11 mouse cellular contexts compared by ENCODE assay signal in genomic region chr19:46309651-46310305, GRCm38 (mm10). TPM values are rescaled to one million over a fixed set of nuclear protein-coding genes. Genes with fewer than 3 reads are reported as not detected.
DNase-seq lines count a peak whose midpoint lies in the region; ATAC-seq and TF ChIP-seq lines count a peak whose summit lies in the region.
"Had no signal": no experiment of that assay in that cellular context is flagged by ENCODE, and none has a peak within 500 bp of the region (broad histone marks: within the 10 kb centered on the region; RNA-seq: fewer than 3 reads in every experiment).

No protein-coding gene starts in this region.

- no peaks in the 10 kb centered on the region for H3K36me3 ChIP-seq in midbrain, embryonic 11.5 days (ENCODE audit: control insufficient read depth, insufficient read depth, low read length)
- H3K36me3 ChIP-seq in midbrain, embryonic 10.5 days = peaks cover 24% of the 10 kb centered on the region
- peaks cover 30% of the 10 kb centered on the region for H3K36me3 ChIP-seq in E14TG2a.4 (ENCODE audit: insufficient read depth, low read length)

- peaks cover 14% of the 10 kb centered on the region for H3K4me1 ChIP-seq in midbrain, embryonic 11.5 days (ENCODE audit: control insufficient read depth, insufficient read depth, low read length)
- peaks cover 34% of the 10 kb centered on the region for H3K4me1 ChIP-seq in midbrain, embryonic 10.5 days
- peaks cover 56% of the 10 kb centered on the region for H3K4me1 ChIP-seq in E14TG2a.4 (replicated peaks; ENCODE audit: low read depth, low read length)

- no peak for ATAC-seq in midbrain, embryonic 11.5 days (ENCODE audit: low FRiP score)

- TF ChIP-seq CTCF in E14TG2a.4 (conservative IDR thresholded peaks at IDR 0.05; ENCODE audit: low read length) = no peak

- no peak overlapping the region for H3K4me3 ChIP-seq in midbrain, embryonic 11.5 days (ENCODE audit: low read depth, low read length)
- H3K4me3 ChIP-seq in midbrain, embryonic 10.5 days = no peak overlapping the region
- H3K4me3 ChIP-seq in E14TG2a.4 (replicated peaks; ENCODE audit: low read length) = peak overlapping the region; percentile 80

- peaks cover 35% of the 10 kb centered on the region for H3K27me3 ChIP-seq in midbrain, embryonic 11.5 days (ENCODE audit: control insufficient read depth, insufficient read depth, low read length)
- peaks cover 90% of the 10 kb centered on the region for H3K27me3 ChIP-seq in midbrain, embryonic 10.5 days (ENCODE audit: low read depth, poor library complexity, severe bottlenecking)
- peaks cover 91% of the 10 kb centered on the region for H3K27me3 ChIP-seq in E14TG2a.4 (ENCODE audit: insufficient read depth, low read length)

- no peak overlapping the region for H3K9ac ChIP-seq in midbrain, embryonic 11.5 days (ENCODE audit: low read length)

- peak; percentile 4 for DNase-seq in gastrocnemius, postnatal 25 days
- no peak for DNase-seq in gastrocnemius, adult 18-20 months (ENCODE audit: low spot score)
- DNase-seq in midbrain, embryonic 11.5 days (ENCODE audit: low spot score, missing footprints) = peak; percentile 49
- no peak for DNase-seq in midbrain, embryonic 10.5 days (ENCODE audit: low spot score)
- DNase-seq in cerebellum, adult 9-11 months = peak; percentile 66
- DNase-seq in embryo, embryonic 10.5 days (ENCODE audit: low spot score) = no peak
- DNase-seq in heart, adult 8-10 months (ENCODE audit: low spot score) = no peak

- H3K9me3 ChIP-seq in midbrain, embryonic 11.5 days (ENCODE audit: control insufficient read depth, low read length) = no peaks in the 10 kb centered on the region
- H3K9me3 ChIP-seq in midbrain, embryonic 10.5 days (replicated peaks) = no peaks in the 10 kb centered on the region
- H3K9me3 ChIP-seq in E14TG2a.4 (ENCODE audit: low read length) = no peaks in the 10 kb centered on the region
- H3K9me3 ChIP-seq: forebrain, embryonic 13.5 days; heart, embryonic 10.5 days had no signal

- no peak overlapping the region for H3K4me2 ChIP-seq in midbrain, embryonic 11.5 days

- WGBS in midbrain, embryonic 11.5 days = 79% methylated on average over 21 of the region's 21 CpGs
- WGBS in midbrain, embryonic 10.5 days = 81% methylated on average over 21 of the region's 21 CpGs

- no peak overlapping the region for H3K27ac ChIP-seq in midbrain, embryonic 11.5 days (ENCODE audit: low read depth, low read length)
- no peak overlapping the region for H3K27ac ChIP-seq in midbrain, embryonic 10.5 days (replicated peaks)
- H3K27ac ChIP-seq: forebrain, embryonic 13.5 days had no signal

RNA-seq across cellular contexts. Expression of gene Nfkb2, which starts 5.7 kb away (rescaled TPM):
- 1 to 10 TPM; 7.2 to 8.5 TPM for total RNA-seq in gastrocnemius, postnatal 25 days (2021)
- total RNA-seq in gastrocnemius, adult 18-20 months (2021) = 10 to 100 TPM in 1 of 2 experiments, 1 to 10 TPM in 1; 7.7 to 10.9 TPM
- polyA plus RNA-seq in midbrain, embryonic 11.5 days (2014; fragmentation: Nextera tagmentation; extraction: Ambion mirVana) = 3.2 and 3.9 TPM in 2 replicates
- 5.2 and 5.6 TPM in 2 replicates for polyA plus RNA-seq in midbrain, embryonic 10.5 days (2016; fragmentation: Nextera tagmentation; extraction: Ambion mirVana)
- 10 to 100 TPM; 17.9 to 22.3 (median 20.1) TPM for total RNA-seq in heart, adult 8-10 months (2022)

RNA-seq across cellular contexts. Expression of gene Psd, which starts 17.2 kb away (rescaled TPM):
- under 1 TPM; 0.28 to 0.54 TPM for total RNA-seq in gastrocnemius, postnatal 25 days (2021)
- under 1 TPM; 0.09 to 0.11 TPM for total RNA-seq in gastrocnemius, adult 18-20 months (2021)
- polyA plus RNA-seq in midbrain, embryonic 11.5 days (2014; fragmentation: Nextera tagmentation; extraction: Ambion mirVana) = 10.7 and 11.0 TPM in 2 replicates
- polyA plus RNA-seq in midbrain, embryonic 10.5 days (2016; fragmentation: Nextera tagmentation; extraction: Ambion mirVana) = 4.7 and 8.9 TPM in 2 replicates
- under 1 TPM; 0.35 to 0.86 (median 0.53) TPM for total RNA-seq in heart, adult 8-10 months (2022)

RNA-seq across cellular contexts. Expression of gene Fbxl15, which starts 18.2 kb away (rescaled TPM):
- 1 to 10 TPM; 2.9 TPM for total RNA-seq in gastrocnemius, postnatal 25 days (2021)
- 1 to 10 TPM; 3.5 to 3.9 TPM for total RNA-seq in gastrocnemius, adult 18-20 months (2021)
- polyA plus RNA-seq in midbrain, embryonic 11.5 days (2014; fragmentation: Nextera tagmentation; extraction: Ambion mirVana) = 20.0 and 25.5 TPM in 2 replicates
- polyA plus RNA-seq in midbrain, embryonic 10.5 days (2016; fragmentation: Nextera tagmentation; extraction: Ambion mirVana) = 24.6 and 25.0 TPM in 2 replicates
- 1 to 10 TPM; 4.0 to 6.4 (median 5.6) TPM for total RNA-seq in heart, adult 8-10 months (2022)

RNA-seq across cellular contexts. Expression of gene Cuedc2, which starts 28.7 kb away (rescaled TPM):
- total RNA-seq in gastrocnemius, postnatal 25 days (2021) = 10 to 100 TPM; 56.1 to 56.5 TPM
- total RNA-seq in gastrocnemius, adult 18-20 months (2021) = 10 to 100 TPM; 59.8 to 65.7 TPM
- 215 and 221 TPM in 2 replicates for polyA plus RNA-seq in midbrain, embryonic 11.5 days (2014; fragmentation: Nextera tagmentation; extraction: Ambion mirVana)
- 239 and 249 TPM in 2 replicates for polyA plus RNA-seq in midbrain, embryonic 10.5 days (2016; fragmentation: Nextera tagmentation; extraction: Ambion mirVana)
- 10 to 100 TPM; 76.5 to 91.0 (median 83.5) TPM for total RNA-seq in heart, adult 8-10 months (2022)

RNA-seq across cellular contexts. Expression of gene Mfsd13a, which starts 31.1 kb away (rescaled TPM):
- total RNA-seq in gastrocnemius, postnatal 25 days (2021) = 1 to 10 TPM; 1.0 to 1.2 TPM
- total RNA-seq in gastrocnemius, adult 18-20 months (2021) = 1 to 10 TPM; 1.6 to 1.9 TPM
- polyA plus RNA-seq in midbrain, embryonic 11.5 days (2014; fragmentation: Nextera tagmentation; extraction: Ambion mirVana) = 4.3 and 5.5 TPM in 2 replicates
- polyA plus RNA-seq in midbrain, embryonic 10.5 days (2016; fragmentation: Nextera tagmentation; extraction: Ambion mirVana) = 9.1 and 10.1 TPM in 2 replicates
- 1 to 10 TPM; 3.7 to 4.5 (median 3.8) TPM for total RNA-seq in heart, adult 8-10 months (2022)
- total RNA-seq: neutrophil, adult 5-6 weeks had no signal

Comparison
In these comparisons a context has a peak if more than half of its experiments do, and no peak if none do; other contexts are left out.
1. DNase-seq: peak in gastrocnemius, postnatal 25 days (single experiment), midbrain, embryonic 11.5 days (single experiment) and cerebellum, adult 9-11 months (single experiment); none in gastrocnemius, adult 18-20 months (single experiment), midbrain, embryonic 10.5 days (single experiment), embryo, embryonic 10.5 days (single experiment) and heart, adult 8-10 months (single experiment).